Mouse (Mus musculus) liver, embryonic 11.5 days (tissue): ENCODE data around the gene Eif4e3. TPM values are rescaled to one million over a fixed set of nuclear protein-coding genes. Genes with fewer than 3 reads are reported as not detected.
A peak's percentile ranks its signal among the peaks of the same experiment; 100 is the strongest.

Source experiments
- ATAC-seq: fragments of 200-750 bp; cut with Nextera tagmentation; replicated peaks from 2 replicates; pipeline ENCODE4 v1.8.0; 2017; ENCODE audit warnings: moderate number of reproducible peaks, mild to moderate bottlenecking, moderate TSS enrichment, moderate library complexity; ENCODE audit not compliant: low FRiP score
- DNase-seq: peaks from one replicate; pipeline ENCODE4 v3.0.0-alpha.2; 2017; ENCODE audit warnings: low spot score
- H3K27ac ChIP-seq: fragments of 300-500 bp; sonication (generic); 2 replicates; pipeline ENCODE4 v1.5.1; 2014; ENCODE audit warnings: mild to moderate bottlenecking, low read depth, low read length, control low read depth
- H3K27me3 ChIP-seq: fragments of 300-500 bp; sonication (generic); replicated peaks from 2 replicates; pipeline ENCODE4 v1.6.1; 2014; ENCODE audit warnings: low read length, mixed read lengths; ENCODE audit not compliant: control insufficient read depth, insufficient read depth
- H3K36me3 ChIP-seq: fragments of 300-500 bp; sonication (generic); 2 replicates; pipeline ENCODE4 v1.6.1; 2014; ENCODE audit warnings: mild to moderate bottlenecking, low read length, moderate library complexity, mixed read lengths; ENCODE audit not compliant: control insufficient read depth, insufficient read depth
- H3K4me1 ChIP-seq: fragments of 300-500 bp; sonication (generic); replicated peaks from 2 replicates; pipeline ENCODE4 v1.6.1; 2014; ENCODE audit warnings: low read length, mixed read lengths; ENCODE audit not compliant: control insufficient read depth, insufficient read depth
- H3K4me2 ChIP-seq: fragments of 300-500 bp; sonication (generic); 2 replicates; pipeline ENCODE4 v1.6.1; 2014; ENCODE audit warnings: mild to moderate bottlenecking, control low read depth, moderate library complexity
- H3K4me3 ChIP-seq: fragments of 300-500 bp; sonication (generic); 2 replicates; pipeline ENCODE4 v1.5.1; 2014; ENCODE audit warnings: low read depth, low read length, control low read depth
- H3K9ac ChIP-seq: fragments of 300-500 bp; sonication (generic); 2 replicates; pipeline ENCODE4 v1.6.1; 2014; ENCODE audit warnings: low read depth, low read length, control low read depth
- H3K9me3 ChIP-seq: fragments of 300-500 bp; sonication (generic); 2 replicates; pipeline ENCODE4 v1.6.1; 2016; ENCODE audit warnings: low read length, inconsistent platforms, mixed read lengths; ENCODE audit not compliant: control insufficient read depth
- WGBS: fragments of 180-500 bp; shearing (Covaris S2); extraction: QIAGEN DNeasy Blood & Tissue Kit; methylation state at CpG from one replicate; pipeline ENCODE4 v1.1.7; 2014; 5-methylcytosine and 5-hydroxymethylcytosine counted together
- polyA plus RNA-seq: library from polyadenylated mRNA; unstranded; fragments of >200 nt; fragmentation: Nextera tagmentation; extraction: Ambion mirVana; gene quantifications from 2 replicates; pipeline ENCODE4 v1.2.1, GENCODE M21; 2014

Eif4e3 gene
- polyA plus RNA-seq, 1 experiment from 2014 or later: 4.1 TPM

- H3K9ac ChIP-seq: no peak overlapping the region
- no peak for DNase-seq
- no peak for ATAC-seq
- H3K4me2 ChIP-seq: peak overlapping the region; percentile 76
- no peak overlapping the region for H3K27ac ChIP-seq
- 5% methylated on average over 25 of the region's 25 CpGs for WGBS
- H3K27me3 ChIP-seq: peaks cover 72% of the 10 kb centered on the region
- H3K4me1 ChIP-seq: peaks cover 3% of the 10 kb centered on the region; the same call in 1 of the 2 replicates
- H3K4me3 ChIP-seq: peak overlapping the region; percentile 63
- H3K9me3 ChIP-seq: no peaks in the 10 kb centered on the region
- H3K36me3 ChIP-seq: no peaks in the 10 kb centered on the region
Observed at GRCm38 (mm10) chr6:99691666-99692205, 25.2 kb upstream of the Eif4e3 start.

DNA sequence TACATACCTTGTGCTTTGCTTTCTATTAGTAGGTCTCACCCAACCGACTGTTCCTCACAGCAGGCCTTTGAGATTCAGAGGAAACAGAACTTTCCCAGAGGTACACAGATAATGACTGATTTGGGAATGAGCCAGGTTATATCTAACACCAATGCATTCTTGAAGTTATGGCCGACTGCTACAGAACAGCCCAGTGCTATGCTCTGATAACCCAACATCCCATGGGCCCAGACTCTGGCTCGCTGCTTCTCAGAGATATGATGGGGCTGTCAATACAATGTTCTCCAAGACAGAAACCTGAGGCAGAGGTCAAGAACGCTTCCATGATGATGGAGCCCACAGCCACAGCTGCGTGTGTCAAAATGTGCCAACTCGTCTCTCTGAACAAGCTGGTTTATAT is 21.9 kb upstream of the Eif4e3 start:
- Histone ChIP-seq H3K9me3 (no peaks in the 10 kb centered on the region), H3K27me3 (peaks cover 42% of the 10 kb centered on the region), H3K4me3 (no peak overlapping the region)

DNA sequence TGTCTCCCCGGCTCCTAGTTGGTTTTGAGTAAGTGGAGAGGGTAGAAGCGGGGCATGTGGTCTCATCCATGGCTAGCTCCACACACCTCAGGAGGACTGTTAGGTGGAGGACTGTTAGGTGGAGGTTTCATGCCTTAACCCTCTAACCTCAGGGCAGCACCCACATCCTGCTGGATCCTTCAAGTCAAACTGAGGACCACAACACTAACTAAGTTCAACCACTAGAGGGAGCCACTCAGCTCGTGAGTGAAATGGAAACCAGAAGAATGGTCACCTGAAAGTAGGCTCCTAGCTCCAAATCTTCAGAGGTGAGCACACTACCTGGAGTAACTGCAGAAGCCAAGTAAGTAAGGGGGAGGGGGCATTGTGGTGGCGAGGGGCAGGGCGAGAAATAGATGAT is 18.3 kb upstream of the Eif4e3 start:
- Histone ChIP-seq H3K27me3 (peaks cover 5% of the 10 kb centered on the region), H3K4me1 (no peaks in the 10 kb centered on the region), H3K4me3 (no peak overlapping the region), H3K9me3 (no peaks in the 10 kb centered on the region), H3K36me3 (no peaks in the 10 kb centered on the region), H3K27ac (no peak overlapping the region), H3K9ac (no peak overlapping the region), H3K4me2 (no peak overlapping the region)
- DNase-seq: no peak
- WGBS: 39% methylated on average over 5 of the region's 5 CpGs
- no peak for ATAC-seq

More for the DNA sequence above, 21.9 kb upstream of the Eif4e3 start:
- Histone ChIP-seq H3K4me2 (no peak overlapping the region), H3K27ac (no peak overlapping the region), H3K36me3 (no peaks in the 10 kb centered on the region), H3K4me1 (peaks cover 3% of the 10 kb centered on the region; the same call in 1 of the 2 replicates), H3K9ac (no peak overlapping the region)
- WGBS: 75% methylated on average over 6 of the region's 6 CpGs
- ATAC-seq (no peak), DNase-seq (no peak)

DNA sequence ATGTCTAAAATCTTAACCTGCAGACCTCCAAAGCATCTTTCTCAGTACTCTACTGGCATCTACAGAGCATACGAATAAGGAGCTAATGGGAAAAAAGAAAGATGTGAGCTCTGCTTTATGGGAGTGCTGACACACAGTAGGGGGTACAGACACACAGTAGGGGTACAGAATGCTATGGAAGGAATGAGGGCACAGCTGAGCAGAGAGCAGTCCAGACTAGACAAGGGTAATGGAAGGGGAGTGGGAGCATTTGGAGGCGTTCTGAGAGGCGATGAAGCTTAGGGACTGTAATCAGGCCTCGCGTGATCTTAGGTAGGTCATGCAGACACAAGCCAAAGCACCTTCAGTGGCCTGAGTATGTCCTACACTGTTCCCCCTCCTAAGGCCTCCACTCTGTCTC is 17.4 kb upstream of the Eif4e3 start:
- 85% methylated on average over 5 of the region's 5 CpGs for WGBS
- H3K27me3 ChIP-seq: peaks cover 3% of the 10 kb centered on the region; the same call in 1 of the 2 replicates
- H3K4me2 ChIP-seq: no peak overlapping the region
- DNase-seq (no peak), ATAC-seq (no peak)
- H3K4me1 ChIP-seq: no peaks in the 10 kb centered on the region
- H3K9ac ChIP-seq: no peak overlapping the region
- no peak overlapping the region for H3K27ac ChIP-seq
- H3K36me3 ChIP-seq: no peaks in the 10 kb centered on the region
- no peaks in the 10 kb centered on the region for H3K9me3 ChIP-seq
- H3K4me3 ChIP-seq: no peak overlapping the region

GRCm38 (mm10) chr6:99678108-99678507 is 11.5 kb upstream of the Eif4e3 start:
- WGBS: 84% methylated on average over 11 of the region's 11 CpGs
- Histone ChIP-seq H3K4me1 (no peaks in the 10 kb centered on the region), H3K4me2 (no peak overlapping the region), H3K9me3 (no peaks in the 10 kb centered on the region), H3K27me3 (no peaks in the 10 kb centered on the region; the same call in 1 of the 2 replicates), H3K27ac (no peak overlapping the region), H3K36me3 (no peaks in the 10 kb centered on the region), H3K9ac (no peak overlapping the region), H3K4me3 (no peak overlapping the region)
- DNase-seq (no peak), ATAC-seq (no peak)

DNA sequence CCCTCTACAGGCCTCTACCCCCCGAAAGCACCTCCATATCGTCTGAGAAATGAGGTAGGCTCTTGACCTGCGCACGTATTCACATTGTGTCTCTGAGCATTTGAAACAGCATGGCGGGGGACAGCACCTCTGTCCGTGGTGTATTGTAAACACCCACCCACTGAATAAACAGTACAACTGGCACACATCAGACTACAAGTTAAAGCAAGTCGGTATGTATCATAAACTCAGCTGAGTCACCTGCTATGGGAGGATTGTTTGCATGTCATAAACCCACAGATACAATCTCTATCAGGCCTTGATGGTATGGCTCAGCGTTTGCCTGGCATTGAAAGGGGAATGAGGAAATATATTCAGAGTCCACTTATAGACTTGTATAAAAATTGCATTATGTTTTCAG is 10.8 kb upstream of the Eif4e3 start:
- DNase-seq: no peak
- Histone ChIP-seq H3K27me3 (no peaks in the 10 kb centered on the region; the same call in 1 of the 2 replicates), H3K9ac (no peak overlapping the region), H3K36me3 (no peaks in the 10 kb centered on the region), H3K4me3 (no peak overlapping the region), H3K27ac (no peak overlapping the region), H3K9me3 (no peaks in the 10 kb centered on the region), H3K4me2 (no peak overlapping the region), H3K4me1 (no peaks in the 10 kb centered on the region)
- WGBS: 80% methylated on average over 8 of the region's 8 CpGs
- no peak for ATAC-seq

GRCm38 (mm10) chr6:99674482-99674881 is 7.9 kb upstream of the Eif4e3 start:
- Histone ChIP-seq H3K36me3 (no peaks in the 10 kb centered on the region), H3K4me1 (no peaks in the 10 kb centered on the region), H3K9me3 (no peaks in the 10 kb centered on the region), H3K4me2 (no peak overlapping the region), H3K9ac (no peak overlapping the region), H3K4me3 (no peak overlapping the region), H3K27me3 (no peaks in the 10 kb centered on the region; the same call in 1 of the 2 replicates), H3K27ac (no peak overlapping the region)
- WGBS: 73% methylated on average over 4 of the region's 4 CpGs
- ATAC-seq: no peak
- no peak for DNase-seq

DNA sequence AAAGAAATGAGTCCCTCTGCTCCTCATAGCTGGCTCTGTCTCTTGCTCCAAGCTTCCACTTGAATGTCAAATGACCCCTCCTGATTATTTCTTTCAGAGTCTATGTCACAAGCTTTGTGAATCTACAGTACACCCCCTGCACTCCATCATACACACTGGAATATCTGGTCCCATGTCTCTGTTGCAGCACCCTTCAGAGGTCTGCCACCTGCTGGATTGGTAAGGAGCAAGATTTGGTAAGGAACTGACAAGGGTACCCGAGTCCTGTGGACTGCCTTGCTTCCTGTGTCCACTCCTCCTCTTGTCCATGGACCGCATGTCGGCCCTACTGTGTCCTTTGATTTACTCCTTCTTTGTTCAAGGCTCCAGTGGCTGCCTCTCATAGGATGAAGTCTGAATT is 5.2 kb upstream of the Eif4e3 start:
- Histone ChIP-seq H3K27me3 (peaks cover 7% of the 10 kb centered on the region), H3K4me1 (no peaks in the 10 kb centered on the region; the same call in 1 of the 2 replicates), H3K9ac (no peak overlapping the region), H3K36me3 (no peaks in the 10 kb centered on the region), H3K27ac (no peak overlapping the region), H3K4me2 (no peak overlapping the region), H3K9me3 (no peaks in the 10 kb centered on the region), H3K4me3 (no peak overlapping the region)
- no peak for DNase-seq
- 64% methylated on average over 3 of the region's 3 CpGs for WGBS
- no peak for ATAC-seq

DNA sequence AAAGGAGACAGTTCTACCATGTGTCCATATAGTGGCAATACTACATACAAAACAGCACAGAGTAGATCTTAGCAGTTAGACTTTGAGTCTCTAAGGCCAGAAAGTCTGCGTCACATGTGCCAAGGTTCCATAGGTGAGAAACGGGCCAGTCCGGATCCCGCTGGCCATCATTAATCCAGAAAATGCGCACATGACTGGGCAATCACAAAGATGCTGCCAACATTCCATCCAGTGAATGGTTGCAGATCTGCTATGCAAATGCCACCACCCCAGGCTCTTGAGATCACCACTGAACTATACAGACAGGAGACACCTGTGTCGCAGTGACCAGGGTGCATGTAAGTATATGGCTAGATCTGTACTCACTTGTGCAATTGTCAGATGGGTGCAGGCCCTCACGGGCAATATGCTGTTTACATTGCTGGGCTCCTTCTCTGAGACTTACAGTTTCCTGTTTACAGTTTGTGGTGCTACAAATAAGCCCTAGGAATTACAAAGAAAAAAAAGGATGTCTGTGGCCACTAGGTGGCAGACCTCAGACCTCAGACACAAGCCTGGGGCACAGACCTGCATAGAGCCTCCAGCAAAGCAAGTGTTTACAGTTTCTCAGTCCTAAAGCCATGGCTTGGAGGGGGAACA is 4.0 kb upstream of the Eif4e3 start:
- Histone ChIP-seq H3K27me3 (peaks cover 17% of the 10 kb centered on the region), H3K4me2 (no peak overlapping the region), H3K9me3 (no peaks in the 10 kb centered on the region), H3K4me1 (peaks cover 3% of the 10 kb centered on the region; the same call in 1 of the 2 replicates), H3K36me3 (no peaks in the 10 kb centered on the region), H3K4me3 (no peak overlapping the region), H3K9ac (no peak overlapping the region), H3K27ac (no peak overlapping the region)
- ATAC-seq (no peak), DNase-seq (no peak)
- WGBS: 77% methylated on average over 7 of the region's 7 CpGs
